Mouse (Mus musculus) kidney, embryonic 14.5 days (tissue): ENCODE data around the gene Gm21983. TPM values are rescaled to one million over a fixed set of nuclear protein-coding genes. Genes with fewer than 3 reads are reported as not detected.

Source experiments
- ATAC-seq: fragments of 200-750 bp; cut with Nextera tagmentation; 2 replicates; pipeline ENCODE4 v1.8.0; 2017; ENCODE audit warnings: moderate number of reproducible peaks, mild to moderate bottlenecking, moderate TSS enrichment, moderate library complexity; ENCODE audit not compliant: low FRiP score, low TSS enrichment
- H3K27ac ChIP-seq: fragments of 300-500 bp; sonication (generic); 2 replicates; pipeline ENCODE4 v1.5.1; 2014; ENCODE audit warnings: low read depth, mild to moderate bottlenecking, low read length, moderate library complexity, mixed read lengths
- H3K27me3 ChIP-seq: fragments of 300-500 bp; sonication (generic); 2 replicates; pipeline ENCODE4 v1.6.1; 2014; ENCODE audit warnings: mild to moderate bottlenecking, low read length; ENCODE audit not compliant: control insufficient read depth, insufficient read depth
- H3K36me3 ChIP-seq: fragments of 300-500 bp; sonication (generic); 2 replicates; pipeline ENCODE4 v1.6.1; 2014; ENCODE audit warnings: low read length, mixed read lengths; ENCODE audit not compliant: control insufficient read depth, insufficient read depth
- H3K4me1 ChIP-seq: fragments of 300-500 bp; sonication (generic); 2 replicates; pipeline ENCODE4 v1.6.1; 2014; ENCODE audit warnings: low read length, mixed read lengths; ENCODE audit not compliant: control insufficient read depth, insufficient read depth
- H3K4me2 ChIP-seq: fragments of 300-500 bp; sonication (generic); replicated peaks from 2 replicates; pipeline ENCODE4 v1.6.1; 2014; ENCODE audit warnings: low read depth, mild to moderate bottlenecking, low read length
- H3K4me3 ChIP-seq: fragments of 300-500 bp; sonication (generic); 2 replicates; pipeline ENCODE4 v1.5.1; 2014; ENCODE audit warnings: mild to moderate bottlenecking, low read length
- H3K9ac ChIP-seq: fragments of 300-500 bp; sonication (generic); 2 replicates; pipeline ENCODE4 v1.6.1; 2014; ENCODE audit warnings: low read depth, mild to moderate bottlenecking, low read length, moderate library complexity
- H3K9me3 ChIP-seq: fragments of 300-500 bp; sonication (generic); 2 replicates; pipeline ENCODE4 v1.6.1; 2016; ENCODE audit warnings: low read length; ENCODE audit not compliant: control insufficient read depth
- WGBS: fragments of 180-500 bp; shearing (Covaris S2); extraction: QIAGEN DNeasy Blood & Tissue Kit; methylation state at CpG from one replicate; pipeline ENCODE4 v1.1.7; 2014; 5-methylcytosine and 5-hydroxymethylcytosine counted together
- polyA plus RNA-seq: library from polyadenylated mRNA; unstranded; fragments of >200 nt; fragmentation: Nextera tagmentation; extraction: Ambion mirVana; gene quantifications from 2 replicates; pipeline ENCODE4 v1.2.1, GENCODE M21; 2014

Gm21983 gene
- not detected in 2 replicates for polyA plus RNA-seq

GRCm38 (mm10) chr7:27180837-27181695, at the start of gene Gm21983, which contains the start of gene Mia:
TSS of gene Gm21983 (minus strand) at chr7:27181086.
TSS of gene Mia (minus strand) at chr7:27181157.
- Histone ChIP-seq H3K4me1 (0 out of 2 replicates have a peak, but pooled peaks cover 8% of the 10 kb centered on the region), H3K36me3 (peaks cover 26% of the 10 kb centered on the region), H3K9me3 (no peaks in the 10 kb centered on the region), H3K4me2 (no peak within 1 kb of the TSS; the same call in 1 of the 2 replicates), H3K27me3 (no peaks in the 10 kb centered on the region), H3K27ac (peak within 1 kb of the TSS; percentile 52; the same call in 1 of the 2 replicates), H3K9ac (no peak within 1 kb of the TSS), H3K4me3 (peak within 1 kb of the TSS; percentile 7; the same call in 1 of the 2 replicates)
- WGBS = 69% methylated on average over 14 of the region's 14 CpGs
- no peak for ATAC-seq

- Histone ChIP-seq H3K27ac (peak overlapping the region; percentile 88), H3K4me1 (peaks cover 37% of the 10 kb centered on the region), H3K4me2 (peak overlapping the region; percentile 89), H3K9me3 (no peaks in the 10 kb centered on the region), H3K9ac (peak overlapping the region; percentile 81), H3K4me3 (peak overlapping the region; percentile 91), H3K27me3 (no peaks in the 10 kb centered on the region), H3K36me3 (no peaks in the 10 kb centered on the region)
- ATAC-seq = 0 out of 2 replicates have a peak, but pooled peaks have one; percentile 0
- 20% methylated on average over 6 of the region's 6 CpGs for WGBS
Observed at GRCm38 (mm10) chr7:27228865-27229264, 48.0 kb upstream of the Gm21983 start.

DNA sequence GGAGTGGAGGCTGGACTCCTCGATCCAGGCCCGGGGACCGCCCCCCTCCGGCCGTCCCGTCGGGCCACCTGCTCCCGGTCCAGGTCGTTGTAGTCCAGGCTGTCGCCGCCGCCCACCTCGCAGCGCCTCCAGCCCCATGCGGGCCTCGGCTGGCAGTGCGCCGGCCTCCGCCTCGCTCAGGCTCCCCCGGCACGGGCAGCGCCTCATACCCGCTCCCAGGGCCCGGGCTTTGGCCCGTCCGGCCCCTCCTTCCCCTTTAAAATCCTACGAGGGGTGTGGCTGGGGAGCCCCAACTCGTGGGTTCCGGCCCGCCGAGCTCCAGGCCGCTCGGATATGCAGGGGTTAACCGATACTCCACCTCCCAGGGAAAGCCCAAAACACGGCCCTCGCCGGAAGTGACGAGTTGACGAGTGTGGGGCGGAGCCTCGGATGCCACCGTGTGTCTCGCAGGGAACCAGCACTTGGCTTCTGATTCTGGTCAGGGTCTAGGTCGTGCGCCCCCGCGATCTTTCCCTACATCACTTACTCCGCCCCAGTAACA, 47.5 kb upstream of the Gm21983 start, which contains the start of gene Itpkc:
TSS of gene Itpkc (minus strand) at position 381 of the 541 bp plus-strand sequence.
- H3K4me3 ChIP-seq = peak within 1 kb of the TSS; percentile 91
- peak within 1 kb of the TSS; percentile 89 for H3K4me2 ChIP-seq
- peak within 1 kb of the TSS; percentile 81 for H3K9ac ChIP-seq
- H3K27me3 ChIP-seq = no peaks in the 10 kb centered on the region
- H3K36me3 ChIP-seq = no peaks in the 10 kb centered on the region; the same call in 1 of the 2 replicates
- peak within 1 kb of the TSS; percentile 88 for H3K27ac ChIP-seq
- H3K4me1 ChIP-seq = peaks cover 36% of the 10 kb centered on the region
- ATAC-seq = peak; percentile 83
- under 1% methylated on average over 38 of the region's 49 CpGs for WGBS
- H3K9me3 ChIP-seq = no peaks in the 10 kb centered on the region

- Histone ChIP-seq H3K9ac (peak overlapping the region; percentile 81), H3K36me3 (no peaks in the 10 kb centered on the region; the same call in 1 of the 2 replicates), H3K4me2 (peak overlapping the region; percentile 89), H3K9me3 (no peaks in the 10 kb centered on the region), H3K4me1 (peaks cover 36% of the 10 kb centered on the region), H3K27me3 (no peaks in the 10 kb centered on the region), H3K4me3 (peak overlapping the region; percentile 91), H3K27ac (no peak overlapping the region; the same call in 1 of the 2 replicates)
- 4% methylated on average over 10 of the region's 10 CpGs for WGBS
- 0 out of 2 replicates have a peak, but pooled peaks have one; percentile 0 for ATAC-seq
Observed at GRCm38 (mm10) chr7:27227676-27228075, 46.8 kb upstream of the Gm21983 start.

DNA sequence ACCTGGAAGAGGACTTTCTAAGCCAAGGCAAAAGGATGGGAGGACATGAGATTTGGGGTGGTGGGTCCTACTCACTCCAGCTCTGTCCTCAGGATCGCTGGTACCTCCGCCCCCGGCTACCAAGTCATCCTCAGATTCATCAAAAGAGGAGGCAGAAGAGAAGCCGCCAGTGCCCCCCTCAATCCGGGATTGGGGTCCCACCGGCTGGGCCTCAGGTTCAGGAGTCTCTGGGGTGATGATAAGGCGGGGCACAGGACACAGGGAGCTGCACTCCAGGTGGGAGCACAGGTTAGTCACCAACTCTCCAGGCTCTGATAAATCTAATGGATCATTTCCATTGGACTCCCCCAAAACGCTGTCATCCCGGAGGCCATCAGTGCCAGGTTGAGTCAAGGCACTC, 46.4 kb upstream of the Gm21983 start:
- H3K9me3 ChIP-seq = no peaks in the 10 kb centered on the region
- no peak for ATAC-seq
- H3K4me1 ChIP-seq = peaks cover 36% of the 10 kb centered on the region
- H3K4me2 ChIP-seq = peak overlapping the region; percentile 89
- no peaks in the 10 kb centered on the region for H3K27me3 ChIP-seq
- no peak overlapping the region for H3K27ac ChIP-seq
- peak overlapping the region; percentile 81; the same call in 1 of the 2 replicates for H3K9ac ChIP-seq
- 31% methylated on average over 9 of the region's 9 CpGs for WGBS
- no peaks in the 10 kb centered on the region; the same call in 1 of the 2 replicates for H3K36me3 ChIP-seq
- H3K4me3 ChIP-seq = peak overlapping the region; percentile 91

- H3K36me3 ChIP-seq = no peaks in the 10 kb centered on the region; the same call in 1 of the 2 replicates
- no peaks in the 10 kb centered on the region for H3K9me3 ChIP-seq
- H3K9ac ChIP-seq = peak overlapping the region; percentile 13; the same call in 1 of the 2 replicates
- H3K27ac ChIP-seq = no peak overlapping the region
- WGBS = 75% methylated on average over 11 of the region's 11 CpGs
- H3K4me2 ChIP-seq = peak overlapping the region; percentile 89; the same call in 1 of the 2 replicates
- H3K27me3 ChIP-seq = no peaks in the 10 kb centered on the region
- peaks cover 36% of the 10 kb centered on the region for H3K4me1 ChIP-seq
- H3K4me3 ChIP-seq = no peak overlapping the region
- ATAC-seq = no peak
Observed at GRCm38 (mm10) chr7:27224877-27225575, 44.1 kb upstream of the Gm21983 start.

- Histone ChIP-seq H3K4me3 (no peak overlapping the region), H3K9me3 (no peaks in the 10 kb centered on the region), H3K27ac (no peak overlapping the region), H3K4me2 (no peak overlapping the region), H3K36me3 (peaks cover 8% of the 10 kb centered on the region; the same call in 1 of the 2 replicates), H3K4me1 (peaks cover 32% of the 10 kb centered on the region), H3K27me3 (no peaks in the 10 kb centered on the region), H3K9ac (no peak overlapping the region)
- no peak for ATAC-seq
- 52% methylated on average over 1 of the region's 1 CpGs for WGBS
Observed at GRCm38 (mm10) chr7:27222538-27222937, 41.7 kb upstream of the Gm21983 start.

DNA sequence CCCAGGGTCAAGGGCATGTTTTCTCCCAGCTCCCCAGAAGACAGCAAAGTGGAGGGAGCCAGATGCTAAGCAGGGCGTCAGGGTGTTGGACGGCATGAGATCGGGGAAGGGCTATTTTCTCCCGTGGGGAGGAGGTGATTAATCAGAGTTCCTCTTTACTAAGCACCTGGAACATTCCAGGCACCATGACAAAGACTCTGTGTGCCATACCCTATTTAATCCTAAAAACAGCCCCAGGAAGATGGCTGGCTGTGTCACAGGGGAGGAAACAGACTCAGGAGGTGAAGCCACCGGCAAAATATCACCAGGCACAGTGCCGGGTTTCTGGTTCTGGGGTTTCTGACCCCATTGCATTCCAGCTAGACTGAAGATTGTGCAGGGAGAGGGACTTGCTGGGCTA, 41.1 kb upstream of the Gm21983 start:
- Histone ChIP-seq H3K4me1 (peaks cover 27% of the 10 kb centered on the region), H3K36me3 (peaks cover 10% of the 10 kb centered on the region; the same call in 1 of the 2 replicates), H3K27me3 (no peaks in the 10 kb centered on the region), H3K4me2 (no peak overlapping the region), H3K9ac (no peak overlapping the region), H3K4me3 (no peak overlapping the region), H3K27ac (no peak overlapping the region), H3K9me3 (no peaks in the 10 kb centered on the region)
- 65% methylated on average over 6 of the region's 6 CpGs for WGBS
- ATAC-seq = no peak
